Mouse (Mus musculus) adrenal gland (tissue): ENCODE data around the gene Fam186b.

Source experiments
- intact Hi-C: fragments of 180-260 bp; cut with DNase I; formaldehyde crosslinking; loops from one replicate; pipeline ENCODE4 v1.15.1; 2025

The Fam186b gene

GRCm38 (mm10) chr15:99320978-99321377 lies 25.3 kb upstream of the Fam186b start:
- intact Hi-C loops = no loop called here

DNA sequence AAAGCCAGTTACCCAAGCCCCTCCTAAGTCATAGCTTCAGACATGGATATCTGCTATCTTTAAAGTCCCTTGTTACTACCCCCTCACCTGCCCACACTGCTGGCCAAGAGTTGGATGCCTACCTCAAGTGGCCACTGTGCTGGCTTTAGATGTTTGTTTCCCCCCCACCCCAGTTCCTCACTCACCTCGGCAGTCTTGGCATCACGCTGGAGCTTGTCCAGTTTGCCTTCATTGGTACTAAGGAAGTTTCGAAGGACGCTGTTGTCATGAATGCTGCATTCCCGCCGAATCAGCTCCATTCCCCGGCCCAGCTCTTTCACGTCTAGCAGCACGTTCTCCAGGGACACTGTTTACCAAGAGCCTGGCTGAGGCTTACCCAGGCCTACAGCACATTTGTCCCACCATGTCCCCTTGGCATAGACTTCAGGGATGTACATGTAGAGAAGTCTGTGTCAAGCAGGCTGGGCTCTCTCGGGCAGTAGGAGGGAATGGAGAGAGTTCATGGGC lies 24.5 kb upstream of the Fam186b start:
- intact Hi-C loops = no loop called here

- intact Hi-C loops = loop anchor here (5.0 kb wide), 1 partner anchor 153 kb away; the partner anchor contains the start of gene Bcdin3d
Measured at GRCm38 (mm10) chr15:99319411-99319871, 23.8 kb upstream of the Fam186b start.

GRCm38 (mm10) chr15:99318861-99319410 lies 23.2 kb upstream of the Fam186b start:
- intact Hi-C loops = loop anchor here (5.0 kb wide), 1 partner anchor 153 kb away; the partner anchor contains the start of gene Bcdin3d

DNA sequence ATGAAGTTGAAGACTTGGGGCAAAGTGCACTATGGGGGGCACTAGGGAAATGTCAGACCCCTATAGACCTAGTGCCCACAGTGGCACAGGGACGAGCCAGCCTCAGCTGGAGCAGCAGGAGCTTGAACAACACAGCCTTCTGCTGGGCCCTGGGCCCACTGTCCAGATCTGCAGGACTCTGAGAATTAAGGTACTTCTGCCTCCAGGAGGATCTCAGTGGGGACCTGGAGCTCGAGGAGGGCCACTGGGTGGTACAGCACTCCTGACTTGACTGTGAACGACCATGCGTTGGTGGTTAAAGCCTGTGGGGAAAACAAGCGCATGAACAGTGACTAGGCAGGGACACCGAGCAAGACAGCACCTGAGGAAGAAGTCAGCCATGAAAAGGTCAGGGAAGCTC lies 22.4 kb upstream of the Fam186b start:
- intact Hi-C loops = loop anchor here (5.0 kb wide), 1 partner anchor 154 kb away; the partner anchor contains the start of gene Bcdin3d

- intact Hi-C loops = loop anchor here (5.0 kb wide), 1 partner anchor 155 kb away; the partner anchor contains the start of gene Bcdin3d
Measured at GRCm38 (mm10) chr15:99317267-99317651, 21.6 kb upstream of the Fam186b start.

DNA sequence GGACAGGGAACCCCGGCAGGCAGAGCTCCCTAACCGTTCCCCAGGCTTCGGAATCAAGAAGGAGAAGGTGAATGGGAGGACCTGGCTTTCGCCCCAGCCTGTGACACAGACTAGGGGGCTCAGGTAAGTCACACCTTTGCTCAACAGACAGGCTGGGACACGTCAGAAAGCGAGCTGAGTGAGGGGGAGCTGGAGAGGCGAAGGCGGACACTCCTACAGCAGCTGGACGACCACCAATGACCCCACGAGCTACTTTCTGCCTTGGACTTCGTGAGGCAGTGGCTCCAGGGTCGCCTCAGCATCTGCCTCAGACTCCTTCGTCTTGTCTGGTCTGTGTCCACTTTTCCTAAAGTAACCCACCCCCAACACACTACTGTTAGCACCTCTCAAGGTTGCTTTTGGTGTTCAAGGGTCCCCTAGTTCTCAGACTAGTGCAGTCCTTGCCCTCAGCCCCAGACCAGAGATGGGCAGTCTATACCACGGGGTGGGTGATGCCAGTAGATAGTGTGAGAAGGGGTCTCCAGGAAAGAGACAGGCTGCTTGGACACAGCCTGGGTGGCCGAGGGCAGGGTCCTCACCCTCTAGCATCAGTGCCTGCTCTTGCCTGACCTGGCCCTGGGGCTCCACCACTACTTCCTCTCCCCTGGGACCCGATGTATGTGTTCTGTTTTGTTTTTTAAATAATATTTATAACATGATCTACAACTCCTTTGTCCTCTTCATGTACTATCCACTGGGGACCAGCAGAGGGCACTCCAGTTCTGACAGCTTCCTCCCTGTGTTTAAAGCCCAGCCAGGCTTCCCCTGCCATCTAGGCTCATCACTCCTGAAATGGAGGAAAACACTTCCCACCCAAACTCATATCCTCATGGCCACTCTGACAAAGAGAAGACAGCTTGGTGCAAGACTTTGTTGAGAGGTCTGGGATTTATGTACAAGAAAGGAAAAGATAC lies 20.9 kb upstream of the Fam186b start:
- intact Hi-C loops = loop anchor here (5.0 kb wide), 1 partner anchor 156 kb away; the partner anchor contains the start of gene Bcdin3d

GRCm38 (mm10) chr15:99314891-99315290 lies 19.2 kb upstream of the Fam186b start:
- intact Hi-C loops = loop anchor here (5.0 kb wide), 1 partner anchor 157 kb away; the partner anchor contains the start of gene Bcdin3d

- intact Hi-C loops = no loop called here
Measured at GRCm38 (mm10) chr15:99310617-99311016, 14.9 kb upstream of the Fam186b start.

DNA sequence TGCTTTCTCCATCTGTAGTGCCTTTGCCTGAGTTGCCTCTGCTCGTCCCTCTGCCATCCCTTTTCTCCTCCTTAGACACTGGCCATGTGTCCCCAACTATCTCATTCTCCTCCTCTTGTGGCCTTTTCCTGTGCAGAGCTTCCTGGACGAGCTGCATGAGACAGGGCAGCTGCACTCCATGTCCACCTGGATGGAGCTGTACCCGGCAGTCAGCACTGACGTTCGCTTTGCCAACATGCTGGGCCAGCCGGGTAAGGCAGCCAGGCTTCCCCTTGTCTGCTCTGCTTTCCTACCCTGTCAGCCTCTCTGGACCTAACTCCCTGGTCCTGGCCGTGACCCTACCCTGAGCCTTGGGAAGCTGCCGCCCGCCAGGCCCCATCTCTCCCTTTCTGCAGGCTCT lies 13.9 kb upstream of the Fam186b start:
- intact Hi-C loops = no loop called here

- intact Hi-C loops = no loop called here
Measured at GRCm38 (mm10) chr15:99307476-99307875, 11.8 kb upstream of the Fam186b start.

GRCm38 (mm10) chr15:99296213-99296612 lies 525 bp upstream of the Fam186b start:
- intact Hi-C loops = no loop called here

GRCm38 (mm10) chr15:99294813-99295374 lies 794 bp downstream of the Fam186b start, which contains the start of gene Prpf40b:
Prpf40b (plus strand) TSS chr15:99295087.
- intact Hi-C loops = no loop called here

DNA sequence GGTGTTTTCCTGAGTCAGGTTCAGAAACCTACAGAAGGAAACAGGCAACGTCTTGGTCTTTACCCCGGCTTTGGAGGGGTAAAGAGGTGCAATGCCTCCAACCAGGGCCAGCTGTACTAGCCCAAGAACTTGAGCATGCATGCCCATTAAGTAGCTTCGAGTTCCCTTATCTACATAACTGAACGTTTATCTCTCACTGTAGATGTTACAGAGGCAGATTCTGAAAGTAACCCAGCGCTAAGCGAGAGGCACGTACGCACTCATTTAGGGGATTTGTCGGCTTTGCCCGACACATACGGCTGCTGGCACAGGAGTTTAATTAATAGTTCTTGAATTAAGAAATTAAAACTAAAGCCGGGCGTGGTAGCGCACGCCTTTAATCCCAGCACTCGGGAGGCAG lies 1.4 kb downstream of the Fam186b start:
- intact Hi-C loops = no loop called here

DNA sequence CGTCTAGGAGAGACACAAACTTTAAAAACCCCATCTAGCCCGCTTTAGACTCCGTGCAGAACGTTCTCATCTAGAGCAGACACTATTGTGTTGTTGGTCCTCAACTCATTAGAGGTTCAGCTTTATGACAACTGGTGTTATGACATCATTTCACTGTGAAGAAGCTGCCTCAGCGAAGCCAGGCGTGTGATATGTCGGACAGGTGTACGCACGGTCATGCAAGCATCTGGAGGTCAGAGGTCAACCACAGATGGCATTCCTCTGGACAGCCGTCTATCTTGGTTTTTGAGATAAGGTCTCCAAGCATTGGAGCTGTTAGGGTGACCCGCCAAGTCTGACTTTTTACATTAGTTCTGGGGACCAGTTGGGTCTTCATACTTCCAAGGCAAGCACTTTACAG lies 5.1 kb downstream of the Fam186b start:
- intact Hi-C loops = no loop called here

DNA sequence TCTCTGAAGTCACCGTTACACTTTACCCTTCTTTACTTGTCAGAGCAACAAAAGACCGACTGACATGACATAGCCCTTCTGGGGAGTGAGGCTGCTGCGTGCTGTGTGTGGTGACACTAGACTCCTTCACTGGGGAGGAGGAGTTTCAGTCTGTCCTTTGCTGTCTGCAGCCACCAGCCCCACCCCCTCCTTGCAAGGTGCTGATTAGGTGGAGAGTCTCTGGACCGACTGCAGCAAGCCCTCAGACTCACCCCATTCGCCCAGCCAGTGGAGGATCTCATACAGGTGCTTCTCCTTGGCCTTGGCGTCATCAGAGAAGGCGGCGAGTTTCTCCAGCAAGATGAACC lies 10.5 kb downstream of the Fam186b start:
- intact Hi-C loops = no loop called here

GRCm38 (mm10) chr15:99284527-99285188 lies 11.0 kb downstream of the Fam186b start:
- intact Hi-C loops = no loop called here

GRCm38 (mm10) chr15:99283456-99283855 lies 12.2 kb downstream of the Fam186b start:
- intact Hi-C loops = no loop called here

DNA sequence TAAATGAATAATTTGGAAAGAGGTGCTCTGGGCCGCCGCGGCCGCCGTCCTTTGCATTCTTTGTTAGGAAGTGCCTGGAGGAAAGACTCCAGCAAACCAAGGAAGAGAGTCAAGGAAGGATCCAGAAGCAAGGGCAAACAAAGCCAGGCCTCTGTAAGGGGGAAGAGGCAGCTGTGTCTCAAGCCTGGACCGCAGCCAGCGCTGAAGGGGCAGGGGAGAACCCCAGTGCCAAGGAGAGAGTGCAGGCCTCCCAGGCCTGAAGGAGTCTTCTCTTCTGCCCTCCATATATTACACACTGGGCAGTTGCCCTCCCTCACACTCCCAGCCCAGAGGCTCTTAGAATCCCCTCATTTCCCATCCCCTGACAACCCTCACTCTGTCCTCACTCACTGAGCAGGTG lies 17.4 kb downstream of the Fam186b start:
- intact Hi-C loops = no loop called here

GRCm38 (mm10) chr15:99276095-99276494 lies 19.6 kb downstream of the Fam186b start:
- intact Hi-C loops = no loop called here

GRCm38 (mm10) chr15:99265679-99266078 lies 30.0 kb downstream of the Fam186b start:
- intact Hi-C loops = loop anchor here (1.0 kb wide), 1 partner anchor 50 kb away; no protein-coding TSS in a partner anchor
